Mouse (Mus musculus) liver, adult 2 months (tissue): ENCODE data around the gene Umad1. TPM values are rescaled to one million over a fixed set of nuclear protein-coding genes. Genes with fewer than 3 reads are reported as not detected.

ENCODE experiments used
- DNase-seq: peaks from one replicate; pipeline ENCODE4 v3.0.0-alpha.2; 2011; ENCODE audit warnings: low read depth, low spot score; ENCODE audit errors: extremely low read depth
- H3K27ac ChIP-seq: fragments of 200-500 bp; replicated peaks from 2 replicates; pipeline ENCODE4 v1.5.1; 2012; ENCODE audit warnings: low read depth, mild to moderate bottlenecking, control low read depth, inconsistent platforms, low read length; ENCODE audit not compliant: insufficient read depth
- H3K27me3 ChIP-seq: fragments of 200-500 bp; 2 replicates; pipeline ENCODE4 v1.6.1; 2012; ENCODE audit warnings: mild to moderate bottlenecking, moderate library complexity, low read length, inconsistent platforms; ENCODE audit not compliant: control insufficient read depth, insufficient read depth
- H3K36me3 ChIP-seq: fragments of 200-500 bp; 2 replicates; pipeline ENCODE4 v1.6.1; 2012; ENCODE audit warnings: low read length, inconsistent platforms; ENCODE audit not compliant: control insufficient read depth, insufficient read depth
- H3K4me1 ChIP-seq: fragments of 200-500 bp; 2 replicates; pipeline ENCODE4 v1.6.1; 2011; ENCODE audit warnings: low read length; ENCODE audit not compliant: control insufficient read depth, insufficient read depth
- H3K4me3 ChIP-seq: fragments of 200-500 bp; 2 replicates; pipeline ENCODE4 v1.5.1; 2011; ENCODE audit warnings: low read depth, mild to moderate bottlenecking, control low read depth, low read length, moderate library complexity; ENCODE audit not compliant: insufficient read depth
- H3K79me2 ChIP-seq: fragments of 200-500 bp; 2 replicates; pipeline ENCODE4 v1.6.1; 2012; ENCODE audit warnings: inconsistent platforms, mild to moderate bottlenecking, low read length, moderate library complexity; ENCODE audit not compliant: control insufficient read depth, insufficient read depth
- H3K9ac ChIP-seq: fragments of 200-500 bp; 2 replicates; pipeline ENCODE4 v1.6.1; 2012; ENCODE audit warnings: low read depth, mild to moderate bottlenecking, control low read depth, inconsistent platforms, low read length
- CTCF ChIP-seq: fragments of 200-500 bp; IDR thresholded peaks from 2 replicates; pipeline ENCODE4 v1.5.1; 2011; ENCODE audit warnings: low read depth, low read length, control low read depth
- POLR2A ChIP-seq: fragments of 200-500 bp; IDR thresholded peaks from 2 replicates; pipeline ENCODE4 v1.6.1; 2011; ENCODE audit warnings: low read length, control low read depth; ENCODE audit not compliant: insufficient read depth; ENCODE audit errors: extremely low read depth
- WGBS: fragments of 180-500 bp; shearing (Covaris S2); methylation state at CpG from one replicate; pipeline ENCODE4 v1.1.7; 2018; 5-methylcytosine and 5-hydroxymethylcytosine counted together
- polyA plus RNA-seq: library from polyadenylated mRNA; depleted of rRNA; stranded (reverse); fragments of >200 nt; gene quantifications from 2 replicates; pipeline ENCODE4 v1.2.3, GENCODE M21; 2012
- total RNA-seq: library from RNA; depleted of rRNA; stranded (reverse); fragments of >200 nt; gene quantifications from 2 replicates; pipeline ENCODE4 v1.2.3, GENCODE M21; 2014

The Umad1 gene
- total and polyA plus RNA-seq, 2 experiments, result 15.0 to 17.0 TPM

DNA sequence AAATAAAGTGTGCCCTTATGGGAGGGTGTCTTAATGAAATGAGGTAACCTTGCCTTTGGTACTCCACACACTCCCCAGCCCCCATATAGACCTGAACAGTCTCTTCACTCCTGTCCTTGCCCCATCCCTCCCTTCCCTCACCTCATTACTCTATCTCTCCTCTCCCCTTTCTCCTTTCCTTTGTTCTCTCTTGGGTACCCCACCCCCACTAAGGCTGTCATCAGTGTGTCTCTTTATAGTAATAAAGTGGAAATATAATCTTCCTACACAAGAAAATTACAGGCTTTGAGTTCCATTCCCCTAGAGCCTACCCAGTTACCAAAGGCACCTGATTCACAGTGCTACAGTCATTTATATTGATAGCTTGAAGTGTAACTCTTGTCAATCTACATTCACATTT, 135.0 kb downstream of the Umad1 start:
- no peak overlapping the region for H3K4me3 ChIP-seq
- 0 out of 2 replicates have a peak, but pooled peaks cover 2% of the 10 kb centered on the region for H3K4me1 ChIP-seq
- no peak overlapping the region for H3K27ac ChIP-seq
- TF ChIP-seq POLR2A (no peak), CTCF (no peak)
- H3K27me3 ChIP-seq, result no peaks in the 10 kb centered on the region
- H3K79me2 ChIP-seq, result no peaks in the 10 kb centered on the region
- DNase-seq, result no peak
- H3K36me3 ChIP-seq, result no peaks in the 10 kb centered on the region
- H3K9ac ChIP-seq, result no peak overlapping the region

DNA sequence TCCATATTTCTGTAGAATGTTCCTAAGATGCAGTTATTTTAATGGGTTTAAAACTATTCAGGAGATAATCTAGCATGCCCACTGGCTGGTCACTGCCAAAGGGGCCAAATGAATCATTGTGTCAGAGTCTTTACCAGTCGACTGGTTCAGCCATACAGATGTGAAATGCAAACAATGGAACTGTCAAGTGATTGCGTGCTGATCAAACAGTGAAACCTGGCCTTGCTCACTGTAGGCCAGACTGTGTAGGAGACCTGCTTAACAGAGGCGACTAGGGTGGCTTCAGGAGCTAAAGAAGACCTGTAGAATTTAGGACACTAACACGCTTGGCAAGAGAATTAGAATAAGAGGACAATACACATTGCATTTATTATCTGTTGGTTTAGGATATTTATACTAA, 136.0 kb downstream of the Umad1 start:
- DNase-seq, result peak; percentile 47
- Histone ChIP-seq H3K9ac (no peak overlapping the region), H3K4me1 (0 out of 2 replicates have a peak, but pooled peaks cover 2% of the 10 kb centered on the region), H3K79me2 (no peaks in the 10 kb centered on the region), H3K27me3 (no peaks in the 10 kb centered on the region), H3K27ac (no peak overlapping the region), H3K36me3 (no peaks in the 10 kb centered on the region), H3K4me3 (no peak overlapping the region)
- no peak for TF ChIP-seq POLR2A
- TF ChIP-seq CTCF, result no peak
- WGBS, result 28% methylated on average over 4 of the region's 4 CpGs

DNA sequence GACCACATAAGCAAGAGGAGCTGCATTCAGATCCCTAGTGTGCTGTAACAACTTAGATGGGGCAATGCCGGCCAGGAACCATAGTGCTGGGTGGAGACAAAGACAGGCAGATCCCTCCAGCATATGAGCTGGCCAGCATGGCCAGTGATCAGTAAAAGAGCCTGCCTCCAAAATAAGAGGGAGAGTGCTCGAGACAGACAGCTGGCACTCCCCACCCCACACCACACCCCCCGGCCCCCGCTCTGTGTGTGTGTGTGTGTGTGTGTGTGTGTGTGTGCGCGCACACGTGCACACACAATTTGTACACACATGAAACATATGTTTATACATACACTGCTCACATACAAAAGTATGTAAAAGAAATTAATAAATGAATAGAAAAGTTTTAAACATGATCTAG, 138.2 kb downstream of the Umad1 start:
- no peaks in the 10 kb centered on the region for H3K36me3 ChIP-seq
- no peak overlapping the region for H3K9ac ChIP-seq
- no peak overlapping the region for H3K4me3 ChIP-seq
- TF ChIP-seq CTCF (no peak), POLR2A (no peak)
- no peaks in the 10 kb centered on the region for H3K79me2 ChIP-seq
- H3K4me1 ChIP-seq, result 0 out of 2 replicates have a peak, but pooled peaks cover 2% of the 10 kb centered on the region
- no peaks in the 10 kb centered on the region for H3K27me3 ChIP-seq
- WGBS, result 94% methylated on average over 7 of the region's 7 CpGs
- no peak overlapping the region for H3K27ac ChIP-seq
- DNase-seq, result no peak

DNA sequence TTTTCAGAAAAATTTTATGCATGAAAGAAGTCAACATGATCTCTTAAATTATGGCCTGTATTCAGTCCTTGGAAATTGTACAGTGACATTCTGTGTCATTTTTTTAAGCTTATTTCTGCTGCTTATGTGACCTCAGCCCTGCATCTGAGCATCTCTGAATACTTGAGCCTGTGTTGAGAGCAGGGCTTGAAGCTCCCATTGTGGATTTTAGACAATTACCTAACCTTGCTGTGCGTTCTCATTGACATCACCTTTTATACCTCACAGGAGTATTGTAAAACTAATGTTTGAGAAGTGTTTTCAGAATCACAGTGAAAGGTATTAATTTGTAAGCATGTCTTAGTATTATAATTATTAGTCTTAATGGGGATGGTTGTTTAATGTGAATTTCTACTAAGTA, 140.6 kb downstream of the Umad1 start:
- no peak for TF ChIP-seq CTCF
- no peak for TF ChIP-seq POLR2A
- Histone ChIP-seq H3K9ac (no peak overlapping the region), H3K27ac (no peak overlapping the region), H3K27me3 (no peaks in the 10 kb centered on the region), H3K4me1 (0 out of 2 replicates have a peak, but pooled peaks cover 2% of the 10 kb centered on the region), H3K36me3 (peaks cover 4% of the 10 kb centered on the region; the same call in 1 of the 2 replicates), H3K79me2 (no peaks in the 10 kb centered on the region), H3K4me3 (no peak overlapping the region)
- 96% methylated on average over 1 of the region's 1 CpGs for WGBS
- no peak for DNase-seq

DNA sequence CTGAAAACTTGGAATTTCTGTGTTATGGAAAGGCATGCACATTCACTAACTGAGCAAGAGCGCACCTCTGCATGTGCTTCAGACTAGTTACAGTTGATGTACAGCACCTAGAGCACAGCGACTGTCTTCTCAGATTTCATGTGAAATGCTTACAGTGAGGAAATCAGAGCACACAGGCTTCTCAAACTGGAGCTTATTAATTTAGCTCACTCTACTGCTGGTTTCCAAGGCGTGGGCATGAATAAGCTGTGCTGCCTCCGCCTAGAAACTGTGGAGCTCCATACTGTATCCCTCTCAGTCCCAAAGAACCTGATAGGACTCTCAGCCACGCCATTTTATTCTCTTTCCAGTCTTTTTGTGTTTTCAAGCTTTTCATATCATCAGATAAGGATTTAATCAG, 144.0 kb downstream of the Umad1 start:
- Histone ChIP-seq H3K4me3 (no peak overlapping the region), H3K79me2 (no peaks in the 10 kb centered on the region; the same call in 1 of the 2 replicates)
- 97% methylated on average over 5 of the region's 5 CpGs for whole genome bisulfite sequencing

DNA sequence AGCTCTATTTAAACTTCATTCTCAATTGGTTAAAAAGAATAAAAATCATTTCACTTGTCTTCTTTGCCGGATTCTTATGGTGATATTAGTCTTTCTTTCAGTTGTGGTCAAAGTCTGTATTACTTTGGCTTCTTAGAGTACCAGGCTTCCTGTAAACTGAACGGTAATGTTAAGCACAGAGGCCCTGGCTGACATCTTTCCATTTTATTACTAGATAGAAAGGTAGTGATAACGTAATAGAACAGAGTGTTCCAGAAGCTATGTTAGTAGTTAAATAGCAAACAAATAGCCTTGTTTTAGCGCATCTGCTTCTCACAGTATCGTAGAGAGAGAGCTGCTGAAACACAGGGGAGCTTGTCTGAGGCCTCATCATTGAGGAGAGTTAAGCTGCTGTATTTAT, 146.8 kb downstream of the Umad1 start:
- no peak overlapping the region for H3K9ac ChIP-seq
- TF ChIP-seq POLR2A (no peak), CTCF (no peak)
- no peak overlapping the region for H3K4me3 ChIP-seq
- H3K4me1 ChIP-seq, result no peaks in the 10 kb centered on the region
- peaks cover 4% of the 10 kb centered on the region; the same call in 1 of the 2 replicates for H3K36me3 ChIP-seq
- no peaks in the 10 kb centered on the region; the same call in 1 of the 2 replicates for H3K79me2 ChIP-seq
- H3K27ac ChIP-seq, result no peak overlapping the region
- H3K27me3 ChIP-seq, result no peaks in the 10 kb centered on the region
- DNase-seq, result no peak
- WGBS, result 96% methylated on average over 5 of the region's 5 CpGs

More for the DNA sequence above, 144.0 kb downstream of the Umad1 start:
- DNase-seq, result no peak
- TF ChIP-seq CTCF, result no peak
- no peak for TF ChIP-seq POLR2A
- no peaks in the 10 kb centered on the region for H3K4me1 ChIP-seq
- H3K9ac ChIP-seq, result no peak overlapping the region
- peaks cover 4% of the 10 kb centered on the region; the same call in 1 of the 2 replicates for H3K36me3 ChIP-seq
- H3K27ac ChIP-seq, result no peak overlapping the region
- H3K27me3 ChIP-seq, result no peaks in the 10 kb centered on the region
